8 mouse cellular contexts compared by ENCODE assay signal in genomic region chr19:4283653-4284052, GRCm38 (mm10). TPM values are rescaled to one million over a fixed set of nuclear protein-coding genes. Genes with fewer than 3 reads are reported as not detected.
DNase-seq lines count a peak whose midpoint lies in the region; TF ChIP-seq lines count a peak whose summit lies in the region.

No protein-coding gene starts in this region.

- H3ac ChIP-seq in myocyte (ENCODE audit: control insufficient read depth, insufficient read length) = no peak overlapping the region

- H3K4me3 ChIP-seq in layer of hippocampus, adult 2 months = peak overlapping the region; percentile 89
- H3K4me3 ChIP-seq in cortical plate, adult 2 months (ENCODE audit: insufficient read depth, low read length) = peak overlapping the region; percentile 53
- peak overlapping the region; percentile 18 for H3K4me3 ChIP-seq in myocyte

- H3K79me2 ChIP-seq in myocyte (ENCODE audit: control insufficient read depth, insufficient read depth) = no peaks in the 10 kb centered on the region

- 0 out of 2 replicates have a peak, but pooled peaks cover 3% of the 10 kb centered on the region for H3K4me1 ChIP-seq in cortical plate, adult 2 months (ENCODE audit: control insufficient read depth, insufficient read depth, low read length)

- no peak for TF ChIP-seq POLR2A in cortical plate, adult 2 months (IDR thresholded peaks at IDR 0.05; ENCODE audit: extremely low read depth, insufficient read depth, low read length)
- no peak for TF ChIP-seq POLR2A in myocyte (IDR thresholded peaks at IDR 0.05; ENCODE audit: insufficient read length, low read depth)

- DNase-seq in layer of hippocampus, adult 2 months (ENCODE audit: low spot score in 2 of 2) = no peak
- DNase-seq in layer of hippocampus, postnatal 36 days = no peak
- DNase-seq in induced T-regulatory cell, adult 2 months (ENCODE audit: low read depth) = peak; percentile 48
- DNase-seq in ovary, postnatal 14 days (ENCODE audit: low spot score) = no peak
- no peak for DNase-seq in gastrocnemius, postnatal 4 days (ENCODE audit: low spot score in 2 of 2)
- DNase-seq in embryo, embryonic 11 days = no peak

- H3K4me2 ChIP-seq in myocyte (ENCODE audit: low read depth) = peak overlapping the region; percentile 5

- H3K36me3 ChIP-seq in myocyte (ENCODE audit: control insufficient read depth, insufficient read depth) = peaks cover 3% of the 10 kb centered on the region

- no peak for TF ChIP-seq CTCF in layer of hippocampus, adult 2 months (conservative IDR thresholded peaks at IDR 0.05)
- TF ChIP-seq CTCF in cortical plate, adult 2 months (IDR thresholded peaks at IDR 0.05; ENCODE audit: extremely low read depth, insufficient read depth, low read length) = no peak

- peak overlapping the region; percentile 91 for H3K27ac ChIP-seq in layer of hippocampus, adult 2 months
- peak overlapping the region; percentile 51; the same call in 1 of the 2 replicates for H3K27ac ChIP-seq in cortical plate, adult 2 months (ENCODE audit: insufficient read depth, low read length)

- no peaks in the 10 kb centered on the region for H3K27me3 ChIP-seq in myocyte (ENCODE audit: control insufficient read depth, insufficient read depth, insufficient read length)

TF ChIP-seq in myocyte, 11 proteins besides CTCF, POLR2A, EP300 and RAD21:
- TF ChIP-seq SRF (IDR thresholded peaks at IDR 0.05; ENCODE audit: control insufficient read depth, insufficient read length, low read depth) = no peak

RNA-seq across cellular contexts. Expression of gene Ankrd13d, which starts 0.7 kb away (rescaled TPM):
- total RNA-seq in layer of hippocampus, adult 2 months (2021) = 10 to 100 TPM; 63.4 to 70.7 TPM
- 10 to 100 TPM; 65.2 to 66.9 TPM for total RNA-seq in layer of hippocampus, postnatal 36 days (2021)
- polyA plus RNA-seq in cortical plate, adult 2 months (2012; rRNA removed) = 76.1 and 85.9 TPM in 2 replicates
- 1.7 TPM for polyA plus RNA-seq in myocyte (2012; fragmentation: generic; extraction: Trizol)
- 1 to 10 TPM; 2.2 to 2.6 TPM for total RNA-seq in gastrocnemius, postnatal 4 days (2021)

RNA-seq across cellular contexts. Expression of gene Ssh3, which starts 14.7 kb away (rescaled TPM):
- 10 to 100 TPM; 57.5 to 58.7 TPM for total RNA-seq in layer of hippocampus, adult 2 months (2021)
- 10 to 100 TPM; 53.4 to 59.5 TPM for total RNA-seq in layer of hippocampus, postnatal 36 days (2021)
- polyA plus RNA-seq in cortical plate, adult 2 months (2012; rRNA removed) = 148 and 177 TPM in 2 replicates
- 0.17 TPM for polyA plus RNA-seq in myocyte (2012; fragmentation: generic; extraction: Trizol)
- total RNA-seq in gastrocnemius, postnatal 4 days (2021) = 1 to 10 TPM; 4.4 to 5.2 TPM

RNA-seq across cellular contexts. Expression of gene Grk2, which starts 22.4 kb away (rescaled TPM):
- total RNA-seq in layer of hippocampus, adult 2 months (2021) = 100 to 1,000 TPM; 181 to 201 TPM
- 100 to 1,000 TPM; 195 to 208 TPM for total RNA-seq in layer of hippocampus, postnatal 36 days (2021)
- polyA plus RNA-seq in cortical plate, adult 2 months (2012; rRNA removed) = 220 and 239 TPM in 2 replicates
- polyA plus RNA-seq in myocyte (2012; fragmentation: generic; extraction: Trizol) = 56.3 TPM
- 10 to 100 TPM; 42.9 to 43.8 TPM for total RNA-seq in gastrocnemius, postnatal 4 days (2021)

RNA-seq across cellular contexts. Expression of gene Pold4, which starts 52.0 kb away (rescaled TPM):
- 10 to 100 TPM; 16.7 to 18.2 TPM for total RNA-seq in layer of hippocampus, adult 2 months (2021)
- total RNA-seq in layer of hippocampus, postnatal 36 days (2021) = 10 to 100 TPM; 12.4 to 16.6 TPM
- polyA plus RNA-seq in cortical plate, adult 2 months (2012; rRNA removed) = 38.9 and 39.7 TPM in 2 replicates
- polyA plus RNA-seq in myocyte (2012; fragmentation: generic; extraction: Trizol) = 166 TPM
- 10 to 100 TPM; 31.4 to 34.3 TPM for total RNA-seq in gastrocnemius, postnatal 4 days (2021)

Comparison
In these comparisons a context has a peak if more than half of its experiments do, and no peak if none do; other contexts are left out.
1. H3K4me3 ChIP-seq: peak in every context shown above with its lines; median percentile 89 in layer of hippocampus, adult 2 months; 53 in cortical plate, adult 2 months; 18 in myocyte.
2. RNA of gene Ankrd13d, which starts 0.7 kb away (total RNA-seq): 63.4 to 70.7 TPM in layer of hippocampus, adult 2 months and 65.2 to 66.9 TPM in layer of hippocampus, postnatal 36 days; 2.2 to 2.6 TPM in gastrocnemius, postnatal 4 days; every median in the first group is over 10 times any median in the second.
3. RNA of gene Ssh3, which starts 14.7 kb away (total RNA-seq): 53.4 to 59.5 TPM in layer of hippocampus, postnatal 36 days and 57.5 to 58.7 TPM in layer of hippocampus, adult 2 months; 4.4 to 5.2 TPM in gastrocnemius, postnatal 4 days; every median in the first group is over 4 times any median in the second.
4. RNA of gene Grk2, which starts 22.4 kb away (total RNA-seq): 195 to 208 TPM in layer of hippocampus, postnatal 36 days and 181 to 201 TPM in layer of hippocampus, adult 2 months; 42.9 to 43.8 TPM in gastrocnemius, postnatal 4 days; every median in the first group is over 4 times any median in the second.